Mouse (Mus musculus): ENCODE measurements around the gene Rasa3.

Gene Rasa3

DNA sequence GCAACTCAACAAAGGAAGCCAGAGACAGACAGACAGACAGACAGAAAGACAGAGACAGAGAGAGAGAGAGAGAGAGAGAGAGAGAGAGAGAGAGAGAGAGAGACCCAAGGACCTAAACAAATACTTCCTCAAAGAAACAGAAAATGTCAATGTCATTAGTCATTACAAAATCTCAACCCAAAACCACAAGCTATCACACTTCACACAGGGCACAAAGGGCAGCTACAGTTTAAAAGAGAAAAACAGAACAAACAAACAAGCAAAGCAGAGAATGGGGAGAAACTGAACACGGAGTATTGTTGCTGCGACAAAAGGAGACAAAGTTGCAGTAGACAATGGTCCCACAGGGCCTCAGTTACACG lies 28.3 kb downstream of the Rasa3 start:
- peak; percentile 46 for DNase-seq (ENCODE audit: low read depth, low spot score)

DNA sequence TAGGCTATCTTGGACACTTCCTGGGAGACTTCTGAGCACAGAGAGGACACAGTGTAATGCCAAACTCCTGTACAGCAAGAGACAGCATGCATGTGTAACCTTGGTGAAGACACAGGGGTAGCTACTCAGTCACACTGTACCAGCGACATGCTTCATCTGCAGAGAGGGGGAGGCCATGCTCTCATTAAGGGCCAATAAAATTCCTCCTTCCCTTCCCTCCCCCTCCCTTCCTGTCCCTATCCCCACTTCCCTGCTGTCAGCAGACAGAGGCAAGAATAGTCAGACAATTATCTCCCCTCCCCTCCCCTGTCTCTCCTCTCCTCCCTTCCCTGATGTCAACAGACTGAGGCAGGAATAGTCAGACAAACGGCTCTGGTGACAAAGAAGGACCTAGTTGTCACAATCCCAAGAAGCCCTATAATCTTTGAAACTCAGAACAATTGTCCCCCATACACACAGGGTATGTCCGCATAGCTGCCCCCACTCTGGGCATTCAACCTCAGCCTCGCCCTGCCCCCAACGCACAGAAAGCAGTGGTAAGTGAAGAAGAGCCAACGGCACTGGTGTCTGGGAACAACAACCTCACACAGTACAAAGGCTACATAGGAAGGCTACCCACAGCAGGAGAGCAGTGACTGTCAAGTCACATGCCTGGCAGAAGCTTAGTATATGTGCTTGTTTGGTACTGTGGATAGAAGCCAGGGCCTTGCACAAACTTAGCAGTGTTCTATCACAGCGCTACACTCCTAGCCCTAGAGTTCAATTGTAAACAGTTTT lies 28.8 kb downstream of the Rasa3 start:
- DNase-seq (ENCODE audit: low read depth, low spot score): peak; percentile 36

DNA sequence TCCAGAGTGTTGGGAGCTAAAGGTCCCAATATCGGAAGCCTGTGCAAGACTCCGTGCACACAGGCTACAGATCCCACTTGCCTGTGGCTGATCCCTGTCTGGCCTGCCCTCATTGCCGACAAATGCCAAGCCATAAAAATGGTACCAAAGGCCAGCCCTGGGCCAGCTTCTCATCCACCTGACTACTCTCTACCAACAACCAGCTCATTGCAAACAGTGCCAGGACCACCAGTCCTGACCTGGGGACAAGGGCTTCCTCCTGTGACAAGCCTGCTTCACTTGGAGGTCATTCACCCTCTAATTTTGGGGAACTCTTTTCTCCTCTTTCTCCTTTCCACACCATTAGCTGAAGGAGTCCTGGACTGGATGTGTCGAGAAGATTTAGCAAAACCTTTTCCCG lies 29.8 kb downstream of the Rasa3 start:
- DNase-seq (ENCODE audit: low read depth, low spot score): no peak

DNA sequence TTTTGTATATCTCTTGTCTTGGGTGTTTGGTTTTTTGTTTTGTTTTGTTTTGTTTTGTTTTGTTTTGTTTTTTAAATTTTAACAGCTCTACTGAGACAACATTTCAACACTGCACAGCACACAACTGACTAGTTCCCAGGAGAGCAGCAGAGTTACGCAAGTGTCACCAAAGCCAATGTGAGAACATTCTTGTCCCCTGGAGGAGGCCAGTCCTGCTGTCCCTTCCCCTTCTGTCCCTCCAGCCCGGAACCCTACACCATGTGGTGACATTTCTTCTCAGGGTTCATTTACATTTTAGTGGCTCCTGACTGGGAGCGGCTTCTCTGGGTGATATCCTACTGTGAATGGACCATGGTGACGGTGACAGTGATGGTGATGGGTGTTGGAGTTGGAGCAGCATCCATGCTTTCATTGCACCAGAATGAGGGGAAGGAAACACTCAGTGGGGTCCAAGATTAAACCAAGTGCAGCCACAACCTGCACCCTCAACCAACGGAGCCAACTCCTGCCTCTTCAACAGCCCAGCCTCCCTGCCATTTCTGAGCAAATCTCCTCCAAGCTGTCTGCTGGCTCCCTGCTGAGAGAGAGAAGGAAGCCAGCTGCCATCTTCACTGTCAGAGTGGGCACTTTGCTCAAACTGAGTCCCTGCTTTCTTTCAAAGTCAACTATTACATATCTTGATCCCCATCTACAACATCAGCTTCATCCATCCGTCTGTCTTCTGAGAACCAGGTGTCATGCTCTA lies 32.3 kb downstream of the Rasa3 start:
- no peak for DNase-seq (ENCODE audit: low read depth, low spot score)

DNA sequence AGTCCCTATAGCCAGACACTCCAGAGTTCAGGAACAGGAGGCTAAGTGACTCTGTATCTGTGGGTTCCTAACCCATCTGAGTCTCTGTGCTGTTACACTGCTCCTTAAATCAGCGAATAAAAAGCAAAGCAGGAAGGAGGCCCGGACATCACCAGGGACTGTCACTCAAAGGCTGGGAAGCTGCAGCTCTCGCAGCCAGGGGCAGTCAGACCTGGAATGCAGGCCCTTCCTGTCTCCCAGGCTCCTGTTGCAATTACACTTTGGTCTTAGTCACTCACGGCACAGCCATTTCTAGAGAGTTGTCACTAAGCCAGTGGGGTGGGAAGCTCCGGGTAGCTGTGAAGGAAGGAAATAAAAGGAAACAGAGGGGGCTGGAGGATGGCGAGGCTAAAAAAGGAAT lies 33.2 kb downstream of the Rasa3 start:
- DNase-seq (ENCODE audit: low read depth, low spot score): no peak

DNA sequence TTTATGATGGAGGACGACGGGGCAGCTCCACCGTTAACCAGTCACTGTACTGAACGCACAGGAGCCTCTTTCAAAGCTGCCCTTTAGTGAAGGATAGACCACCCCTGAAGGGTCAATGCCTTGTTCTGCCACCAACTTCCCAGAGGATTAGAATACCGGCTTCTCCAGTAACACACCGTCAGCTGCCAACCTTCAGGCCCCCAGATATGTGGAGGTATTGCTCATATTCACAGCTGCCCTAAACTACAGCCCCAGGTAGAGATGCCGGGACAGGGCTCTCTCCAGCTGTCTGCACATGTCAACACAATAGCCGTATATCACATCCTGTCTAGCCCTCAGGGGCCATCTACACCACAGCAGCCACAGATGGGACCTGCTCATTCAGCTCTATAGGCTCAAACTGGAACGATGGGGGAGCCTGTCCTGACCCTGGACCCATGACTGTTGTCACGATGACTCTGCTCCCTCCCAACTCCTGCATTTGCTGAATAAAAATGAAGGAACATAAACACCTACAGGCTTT lies 34.7 kb downstream of the Rasa3 start:
- DNase-seq (ENCODE audit: low read depth, low spot score): no peak

DNA sequence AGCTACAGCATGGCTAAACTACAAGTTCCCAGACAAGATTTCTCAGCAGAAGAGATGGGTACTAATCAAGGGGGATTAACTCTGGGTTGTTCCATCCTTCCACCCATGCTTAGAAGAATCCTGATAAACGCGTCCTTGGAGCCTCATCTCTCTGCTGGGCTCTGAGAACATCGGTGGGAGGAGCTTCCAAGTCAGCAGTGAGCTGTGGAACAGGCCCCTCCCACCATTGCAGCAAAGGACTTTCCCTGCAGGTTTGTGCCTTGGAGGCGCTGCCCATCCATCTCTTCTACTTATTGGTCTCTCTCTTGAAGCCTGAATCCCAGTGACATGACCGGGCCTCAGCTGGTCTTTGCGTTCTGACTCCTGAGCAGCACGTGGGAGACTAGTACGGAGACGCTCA lies 36.2 kb downstream of the Rasa3 start:
- DNase-seq (ENCODE audit: low read depth, low spot score): no peak

DNA sequence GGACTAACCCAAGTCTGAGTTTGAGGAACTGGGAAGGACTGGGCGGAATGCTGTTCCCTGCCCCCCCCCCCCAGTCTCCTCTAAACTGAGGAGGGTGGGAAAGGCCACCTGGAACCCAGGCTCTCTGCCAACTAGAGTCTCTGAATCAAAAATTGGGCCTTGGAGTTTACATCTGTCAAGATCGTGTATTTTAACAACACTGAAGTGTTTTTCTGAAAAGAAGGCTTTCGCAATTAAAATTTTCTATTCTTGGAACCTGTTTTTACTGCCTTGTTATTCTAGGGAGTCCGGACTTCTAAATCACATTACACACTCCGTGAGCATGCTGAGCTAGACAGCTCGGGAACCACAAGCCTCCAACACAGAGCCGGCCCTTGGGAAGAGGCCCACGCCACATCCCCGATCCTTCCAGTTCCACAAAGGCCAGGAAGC lies 36.9 kb downstream of the Rasa3 start:
- no peak for DNase-seq (ENCODE audit: low read depth, low spot score)

DNA sequence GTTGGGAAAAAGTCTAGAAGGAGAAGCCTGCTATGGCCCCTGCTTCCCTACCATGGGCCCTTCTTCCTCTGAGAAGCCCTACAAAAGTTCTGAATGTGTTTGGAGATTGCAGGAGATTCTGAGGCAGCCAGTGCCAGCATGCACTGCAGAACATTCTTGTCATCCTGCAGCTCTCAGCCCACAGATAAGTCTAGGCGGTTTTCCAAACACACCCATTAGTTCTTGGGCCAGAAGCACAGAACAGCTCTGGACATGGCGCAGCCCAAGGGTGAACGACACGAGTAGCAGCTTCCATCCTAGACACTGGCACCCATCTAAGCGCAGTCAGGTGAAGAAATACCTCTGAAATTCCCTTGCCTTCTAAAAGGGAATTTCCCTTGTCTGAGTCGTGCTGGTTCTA lies 44.3 kb downstream of the Rasa3 start:
- DNase-seq (ENCODE audit: low read depth, low spot score): no peak

DNA sequence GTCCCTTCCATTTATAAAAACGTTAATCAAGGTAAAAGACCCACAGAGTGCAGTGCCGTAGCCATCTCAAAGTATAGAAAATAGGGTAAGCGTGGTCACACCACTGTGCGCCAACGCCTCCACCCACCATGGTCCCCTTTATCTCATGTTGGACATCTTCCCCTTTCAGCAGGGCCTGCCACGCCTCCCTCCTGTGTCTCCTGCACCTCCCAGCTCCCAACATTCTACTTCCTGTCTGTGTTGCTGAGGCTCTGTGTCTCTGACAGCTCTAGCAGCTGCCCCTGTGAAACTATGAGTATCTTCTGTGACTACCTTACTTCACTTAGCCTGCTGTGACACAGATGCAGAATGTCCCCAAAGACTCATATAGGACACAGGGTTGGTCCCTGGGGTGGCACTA lies 45.1 kb downstream of the Rasa3 start:
- DNase-seq (ENCODE audit: low read depth, low spot score): no peak

DNA sequence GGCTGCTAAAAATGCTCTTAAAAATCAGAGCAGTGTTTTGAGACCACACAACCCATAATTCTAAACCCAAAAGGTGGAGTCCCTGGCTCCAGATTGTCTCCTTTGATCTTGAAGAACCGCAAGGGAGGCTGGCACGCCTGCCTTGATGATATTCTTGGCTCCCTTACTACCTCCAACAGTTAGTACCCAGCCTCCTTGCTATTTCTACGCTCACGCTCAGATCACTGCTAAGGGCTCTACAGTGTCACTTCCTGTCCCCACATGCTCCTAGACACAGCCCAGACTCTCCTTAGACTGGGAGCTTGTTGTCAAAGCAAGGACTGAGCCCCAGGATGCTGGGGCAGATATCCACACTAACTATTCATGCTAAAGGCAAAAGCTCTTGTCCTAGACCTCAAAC lies 46.6 kb downstream of the Rasa3 start:
- DNase-seq (ENCODE audit: low read depth, low spot score): peak; percentile 41

DNA sequence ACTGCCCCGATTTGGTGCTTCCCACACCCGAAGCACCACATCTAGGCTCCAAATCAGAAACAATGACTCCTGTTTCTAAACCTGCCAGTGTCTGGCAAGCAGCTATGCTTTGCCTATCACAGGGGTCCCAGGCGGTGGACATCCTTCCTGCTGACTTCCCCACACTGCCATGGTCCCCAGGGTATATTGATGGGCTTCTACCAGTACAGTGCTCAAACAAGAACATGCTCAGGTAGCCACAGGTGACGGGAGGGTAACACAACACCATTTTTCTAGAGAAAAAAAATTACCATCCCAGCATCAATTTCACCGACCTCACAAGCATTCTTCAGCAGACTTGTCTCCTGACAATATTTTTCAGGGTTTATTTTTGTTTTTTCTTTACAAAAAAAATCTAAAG lies 47.2 kb downstream of the Rasa3 start:
- no peak for DNase-seq (ENCODE audit: low read depth, low spot score)

DNA sequence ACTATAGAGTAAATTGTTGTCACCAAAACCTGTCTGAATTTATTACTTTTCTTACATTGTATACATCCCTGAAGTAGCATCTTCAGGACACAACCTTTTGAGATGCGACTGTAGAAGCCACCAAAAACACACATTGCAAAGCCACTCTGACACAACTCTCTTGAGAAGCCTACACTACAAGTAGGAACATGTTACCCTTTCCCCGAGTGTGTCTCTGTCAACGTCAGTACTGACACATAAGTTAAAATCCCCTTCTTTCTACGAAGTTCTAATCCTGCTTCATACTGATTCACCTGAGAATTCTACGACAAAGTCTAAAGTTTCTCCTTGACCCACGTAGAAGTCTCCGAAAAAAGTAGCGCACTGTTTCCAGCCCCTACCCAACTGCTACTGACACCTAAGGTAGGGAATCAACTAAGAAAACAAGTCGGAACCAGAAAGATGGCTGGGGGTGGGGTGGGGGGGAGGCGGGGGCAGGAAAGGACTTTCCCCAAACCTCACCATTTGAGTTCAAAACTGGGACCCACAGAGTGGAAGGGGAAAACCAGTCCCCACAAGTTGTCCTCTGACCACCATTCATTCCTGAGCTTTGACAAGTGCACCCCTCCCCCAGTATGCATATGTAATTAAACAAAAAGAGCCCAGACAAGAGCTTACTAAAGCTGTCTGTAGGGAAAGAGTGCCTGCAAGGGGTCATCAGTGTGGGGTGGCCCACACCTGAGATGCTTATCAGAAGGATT lies 47.9 kb downstream of the Rasa3 start:
- no peak for DNase-seq (ENCODE audit: low read depth, low spot score)

DNA sequence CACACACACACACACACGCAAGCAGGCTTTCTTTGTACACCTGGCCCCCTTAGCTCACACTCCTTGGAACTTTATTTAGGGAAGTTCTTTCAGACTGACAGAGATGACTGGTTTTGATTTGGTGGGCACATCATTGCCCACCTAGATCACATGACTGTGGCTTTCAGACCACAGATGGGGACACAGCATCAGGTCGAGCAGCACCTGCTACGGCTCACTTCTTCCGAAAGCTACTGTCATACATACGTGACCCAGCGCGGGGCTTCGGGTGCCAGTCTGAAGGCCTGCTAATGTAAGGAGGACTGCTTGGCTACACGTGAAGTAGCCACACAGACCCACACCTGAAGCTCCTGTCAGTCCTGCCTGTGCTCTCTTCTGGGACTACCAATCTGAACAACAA lies 49.3 kb downstream of the Rasa3 start:
- no peak for DNase-seq (ENCODE audit: low read depth, low spot score)

DNA sequence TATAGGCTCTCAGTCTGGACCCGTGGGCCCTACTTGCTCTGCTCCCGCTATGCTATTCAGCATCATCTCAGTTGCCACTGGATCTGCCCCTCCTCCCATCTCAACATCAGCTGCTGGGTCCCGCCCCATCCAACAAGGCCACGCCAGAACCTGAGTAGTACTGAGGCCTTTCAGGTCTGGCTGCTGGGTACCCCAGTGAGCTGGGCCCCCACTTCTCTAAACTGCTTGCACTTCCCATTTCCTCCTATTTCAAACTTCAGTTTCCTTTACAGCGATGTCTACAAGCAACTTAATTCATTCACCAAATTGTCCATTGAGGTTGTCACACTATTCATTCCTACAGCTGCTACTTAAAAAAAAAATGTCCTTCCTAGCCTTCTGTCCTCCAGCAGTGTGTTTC lies 49.8 kb downstream of the Rasa3 start:
- no peak for DNase-seq (ENCODE audit: low read depth, low spot score)

DNA sequence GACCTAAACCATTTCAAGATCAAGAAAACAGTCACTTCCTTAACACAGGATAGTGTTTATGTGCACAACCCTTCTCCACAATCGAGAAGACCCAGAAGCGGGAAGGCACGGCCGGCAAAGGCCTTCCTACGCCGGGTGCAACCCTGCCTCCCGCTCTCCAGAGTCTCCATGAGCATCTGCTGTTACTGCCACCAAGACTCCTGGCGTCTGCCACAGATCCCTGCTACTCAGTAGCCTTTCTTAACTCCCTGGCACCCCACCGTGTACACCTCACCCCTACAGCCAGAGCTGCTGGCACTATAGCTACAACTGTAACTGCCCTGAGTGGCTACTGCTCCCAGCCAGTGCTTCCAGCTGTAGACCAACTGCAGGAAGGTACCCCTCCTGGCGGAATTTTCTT lies 51.3 kb downstream of the Rasa3 start:
- no peak for DNase-seq (ENCODE audit: low read depth, low spot score)

DNA sequence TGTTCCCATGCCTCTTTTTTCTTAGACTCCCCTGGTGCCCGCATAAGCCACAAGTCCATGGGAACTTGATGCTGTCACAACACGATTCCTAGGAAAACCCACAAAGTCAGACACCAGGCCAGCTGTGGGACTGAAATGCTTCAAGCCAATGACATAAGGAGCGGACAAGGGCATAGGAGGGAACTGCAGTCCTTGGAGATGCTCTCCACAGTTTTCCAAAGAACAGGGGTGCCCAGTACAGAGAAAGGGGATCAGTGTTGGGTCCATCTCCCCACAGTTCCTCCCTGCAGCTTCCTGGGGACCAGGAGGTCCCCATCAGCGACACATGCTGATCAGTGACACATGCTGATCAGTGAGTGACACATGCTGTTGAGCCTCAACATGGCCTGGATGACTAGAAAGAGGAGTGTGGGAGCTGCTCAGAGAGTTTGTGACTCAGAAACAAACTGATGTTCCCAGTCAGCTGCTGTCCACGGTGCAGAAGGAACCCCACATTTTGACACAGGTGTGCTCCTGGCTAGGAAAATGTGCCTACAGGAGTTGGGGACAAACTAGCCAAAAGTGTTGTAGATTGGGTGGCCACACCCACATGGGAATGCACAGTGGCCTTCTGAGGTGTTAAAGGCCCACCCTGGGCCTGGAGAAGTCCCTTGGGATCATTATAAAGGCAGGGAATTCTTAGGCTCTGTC lies 52.0 kb downstream of the Rasa3 start:
- no peak for DNase-seq (ENCODE audit: low read depth, low spot score)

DNA sequence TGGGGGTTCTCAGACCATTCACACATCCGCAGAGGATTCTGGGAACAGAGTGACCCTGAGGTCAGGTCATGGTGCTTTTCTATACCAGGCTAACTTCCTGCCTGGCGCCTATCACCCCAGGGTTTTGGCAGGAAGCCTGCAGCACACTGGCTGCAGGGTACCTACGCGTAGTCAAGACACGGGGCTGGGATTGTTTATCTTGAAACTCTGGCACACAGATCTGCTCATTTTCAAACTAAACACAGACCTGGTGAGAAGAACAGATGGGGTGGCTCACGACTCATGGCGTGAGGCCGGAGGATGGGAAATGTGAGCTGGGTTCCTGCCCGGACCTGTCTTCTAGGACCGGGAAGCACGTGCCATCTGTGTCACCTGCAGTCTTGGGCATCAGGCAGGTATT lies 52.5 kb downstream of the Rasa3 start:
- peak; percentile 53 for DNase-seq (ENCODE audit: low read depth, low spot score)

DNA sequence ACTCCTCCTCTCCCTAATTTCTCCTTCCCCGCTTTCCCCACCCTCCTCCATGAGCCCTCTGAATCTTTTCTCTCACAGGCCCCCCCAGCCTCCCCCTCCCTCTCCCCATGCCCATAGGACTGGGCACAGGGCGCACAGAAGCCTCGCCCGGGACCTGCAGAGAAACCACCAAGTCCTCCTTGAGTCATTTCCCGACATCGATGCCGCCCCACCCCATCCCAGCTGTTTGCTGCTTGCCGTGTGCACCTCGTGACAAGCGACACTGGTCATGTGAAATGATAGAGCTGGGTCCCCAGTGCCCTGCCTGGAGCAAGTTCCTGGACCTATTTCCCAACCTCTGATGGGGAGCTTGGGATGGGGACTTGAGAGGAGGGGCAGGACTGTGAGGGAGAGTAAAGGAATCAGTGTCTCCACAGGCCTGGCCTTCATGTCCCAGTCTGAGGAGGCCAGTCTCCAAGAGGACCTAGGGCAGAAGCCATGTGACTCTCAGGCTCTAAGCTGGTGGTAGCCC lies 53.4 kb downstream of the Rasa3 start:
- DNase-seq (ENCODE audit: low read depth, low spot score): peak; percentile 67

DNA sequence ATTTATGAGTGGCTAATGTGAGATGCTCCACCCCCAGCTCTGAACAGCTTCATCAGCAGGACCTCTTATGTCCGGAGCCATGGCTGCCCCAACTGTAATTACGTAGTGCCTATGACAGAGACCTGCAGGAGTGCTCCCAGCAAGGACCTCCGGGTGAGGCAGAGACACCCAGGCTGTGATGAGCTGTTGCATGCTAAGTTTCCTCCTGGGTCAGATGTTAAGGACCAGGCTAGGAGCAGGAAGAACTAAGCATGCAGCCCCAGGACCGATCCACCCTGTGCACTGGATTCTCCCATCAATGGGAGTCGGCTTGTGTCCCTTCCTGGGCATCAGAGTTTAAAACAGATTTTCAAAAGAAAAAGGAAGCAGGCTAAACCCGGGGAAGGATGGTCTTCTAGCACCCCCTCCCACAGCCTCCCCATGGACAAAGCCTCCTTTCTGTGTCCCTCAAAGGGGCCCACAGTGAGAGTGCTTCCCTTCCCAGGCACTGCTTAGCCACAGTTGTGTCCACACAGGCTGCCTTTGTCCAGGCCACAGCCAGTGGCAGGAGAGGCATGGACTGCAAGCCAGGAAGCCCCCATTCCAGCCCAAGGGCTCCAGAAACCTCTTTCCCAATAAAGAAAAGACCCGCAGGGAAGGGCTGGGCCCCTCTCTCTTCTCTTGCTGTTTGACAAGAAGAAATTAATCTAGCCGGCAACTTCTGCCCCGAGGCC lies 54.2 kb downstream of the Rasa3 start:
- DNase-seq (ENCODE audit: low read depth, low spot score): no peak
